Mouse (Mus musculus) heart, embryonic 11.5 days (tissue): ENCODE results near the gene Bysl. TPM values are rescaled to one million over a fixed set of nuclear protein-coding genes. Genes with fewer than 3 reads are reported as not detected.

ENCODE experiments used
- ATAC-seq: fragments of 200-750 bp; cut with Nextera tagmentation; replicated peaks from 2 replicates; pipeline ENCODE4 v1.8.0; 2017; ENCODE audit warnings: moderate library complexity; ENCODE audit not compliant: insufficient number of reproducible peaks, low FRiP score, low TSS enrichment
- H3K27ac ChIP-seq: fragments of 300-500 bp; sonication (generic); 2 replicates; pipeline ENCODE4 v1.5.1; 2014; ENCODE audit warnings: mild to moderate bottlenecking, low read depth, low read length
- H3K27me3 ChIP-seq: fragments of 300-500 bp; sonication (generic); 2 replicates; pipeline ENCODE4 v1.6.1; 2014; ENCODE audit warnings: mild to moderate bottlenecking, low read length, mixed read lengths; ENCODE audit not compliant: control insufficient read depth, insufficient read depth
- H3K36me3 ChIP-seq: fragments of 300-500 bp; sonication (generic); 2 replicates; pipeline ENCODE4 v1.6.1; 2014; ENCODE audit warnings: mild to moderate bottlenecking, low read length, moderate library complexity, mixed read lengths; ENCODE audit not compliant: control insufficient read depth, insufficient read depth
- H3K4me1 ChIP-seq: fragments of 300-500 bp; sonication (generic); 2 replicates; pipeline ENCODE4 v1.6.1; 2014; ENCODE audit warnings: low read length; ENCODE audit not compliant: control insufficient read depth, insufficient read depth
- H3K4me2 ChIP-seq: fragments of 300-500 bp; sonication (generic); 2 replicates; pipeline ENCODE4 v1.6.1; 2014; ENCODE audit warnings: mild to moderate bottlenecking, moderate library complexity
- H3K4me3 ChIP-seq: fragments of 300-500 bp; sonication (generic); 2 replicates; pipeline ENCODE4 v1.5.1; 2014; ENCODE audit warnings: low read depth, low read length
- H3K9ac ChIP-seq: fragments of 300-500 bp; sonication (generic); 2 replicates; pipeline ENCODE4 v1.6.1; 2014; ENCODE audit warnings: mild to moderate bottlenecking, low read depth, low read length, moderate library complexity
- H3K9me3 ChIP-seq: fragments of 300-500 bp; sonication (generic); replicated peaks from 2 replicates; pipeline ENCODE4 v1.6.1; 2016; ENCODE audit warnings: low read length; ENCODE audit not compliant: control insufficient read depth
- WGBS: fragments of 180-500 bp; shearing (Covaris S2); extraction: QIAGEN DNeasy Blood & Tissue Kit; methylation state at CpG from one replicate; pipeline ENCODE4 v1.1.7; 2014; ENCODE audit not compliant: insufficient replicate concordance; 5-methylcytosine and 5-hydroxymethylcytosine counted together
- polyA plus RNA-seq: library from polyadenylated mRNA; unstranded; fragments of >200 nt; fragmentation: Nextera tagmentation; extraction: Ambion mirVana; gene quantifications from 2 replicates; pipeline ENCODE4 v1.2.1, GENCODE M21; 2014

Gene Bysl
- polyA plus RNA-seq, 1 experiment from 2014 or later, result 26.8 TPM

DNA sequence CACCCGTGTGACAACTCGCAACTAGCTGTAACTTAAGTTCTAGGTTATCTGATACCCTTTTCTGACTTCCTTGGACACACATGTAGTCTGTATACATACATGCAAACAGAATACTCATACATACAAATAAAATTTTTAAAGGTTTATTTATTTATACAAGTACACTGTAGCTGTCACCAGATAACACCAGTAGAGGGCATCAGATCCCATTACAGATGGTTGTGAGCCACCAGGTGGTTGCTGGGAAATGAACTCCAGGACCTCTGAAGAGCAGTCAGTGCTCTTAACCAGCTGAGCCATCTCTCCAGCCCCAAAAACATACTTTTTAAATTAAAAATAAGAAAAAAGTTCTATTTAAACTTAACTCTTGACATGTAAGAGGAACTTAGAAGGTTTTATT is 31.7 kb upstream of the Bysl start:
- Histone ChIP-seq H3K9me3 (no peaks in the 10 kb centered on the region), H3K27ac (no peak overlapping the region), H3K9ac (no peak overlapping the region), H3K4me1 (no peaks in the 10 kb centered on the region), H3K27me3 (no peaks in the 10 kb centered on the region), H3K4me3 (no peak overlapping the region), H3K36me3 (no peaks in the 10 kb centered on the region), H3K4me2 (no peak overlapping the region)
- ATAC-seq, result no peak
- 81% methylated on average over 2 of the region's 2 CpGs for WGBS

- WGBS, result 70% methylated on average over 7 of the region's 7 CpGs
- no peak overlapping the region for H3K27ac ChIP-seq
- H3K9ac ChIP-seq, result no peak overlapping the region
- H3K27me3 ChIP-seq, result no peaks in the 10 kb centered on the region
- ATAC-seq, result no peak
- H3K4me3 ChIP-seq, result no peak overlapping the region
- H3K9me3 ChIP-seq, result no peaks in the 10 kb centered on the region
- no peak overlapping the region for H3K4me2 ChIP-seq
- H3K36me3 ChIP-seq, result no peaks in the 10 kb centered on the region
- peaks cover 15% of the 10 kb centered on the region for H3K4me1 ChIP-seq
Observed at GRCm38 (mm10) chr17:47633999-47634770, 22.9 kb upstream of the Bysl start.

DNA sequence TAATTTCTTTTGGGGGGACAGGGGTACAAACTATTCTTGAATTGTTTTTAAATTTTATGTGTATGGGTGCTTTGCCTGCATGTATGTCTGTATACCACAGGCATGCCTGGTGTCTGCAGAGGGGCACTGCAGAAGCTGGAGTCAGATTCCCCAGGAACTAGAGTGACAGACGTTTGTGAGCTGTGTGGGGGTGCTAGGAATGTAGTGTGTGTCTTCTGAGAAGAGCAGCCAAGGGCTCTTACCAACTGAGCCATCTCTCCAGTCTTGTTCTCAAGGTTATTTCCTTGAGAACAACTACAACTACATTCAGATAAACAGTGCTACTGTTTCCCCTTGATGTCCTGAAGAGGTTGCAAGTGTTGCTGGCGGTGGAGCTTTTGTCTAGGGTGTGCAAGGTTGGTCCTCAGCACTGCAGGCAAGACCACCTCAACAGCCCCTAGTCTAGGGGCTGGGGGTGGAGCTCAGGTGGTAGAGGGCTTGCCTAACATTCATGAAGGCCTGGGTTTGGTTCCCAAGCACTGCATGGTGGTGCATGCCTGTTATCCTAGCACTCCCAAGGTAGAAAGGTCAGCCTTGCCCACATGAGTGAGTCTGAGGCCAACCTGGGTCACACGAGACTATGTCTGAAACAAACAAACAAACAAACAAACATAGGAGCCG is 21.0 kb upstream of the Bysl start:
- WGBS, result 67% methylated on average over 4 of the region's 4 CpGs
- Histone ChIP-seq H3K27ac (no peak overlapping the region), H3K27me3 (no peaks in the 10 kb centered on the region), H3K4me2 (no peak overlapping the region), H3K36me3 (no peaks in the 10 kb centered on the region), H3K4me1 (peaks cover 15% of the 10 kb centered on the region), H3K9ac (no peak overlapping the region), H3K9me3 (no peaks in the 10 kb centered on the region), H3K4me3 (no peak overlapping the region)
- no peak for ATAC-seq

DNA sequence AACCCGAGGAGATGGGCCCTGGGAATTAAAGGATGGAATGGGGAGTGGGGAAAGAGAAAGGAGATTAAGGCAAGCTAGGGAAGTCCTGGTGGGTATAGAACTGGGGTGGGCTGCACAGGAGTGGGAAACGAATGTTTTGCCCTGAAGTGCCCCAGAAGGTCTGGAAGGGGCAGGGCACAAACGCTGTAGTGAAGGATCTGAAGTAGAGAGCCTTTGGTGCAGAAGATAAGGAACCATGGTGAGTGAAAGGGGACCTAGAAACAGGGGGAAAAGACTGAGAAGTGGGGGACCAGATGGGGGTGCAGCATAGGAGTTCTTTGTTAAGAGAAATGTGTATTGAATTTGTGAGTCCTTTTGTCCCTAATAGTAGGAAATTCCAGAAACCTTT is 19.4 kb upstream of the Bysl start, which contains the start of gene Usp49:
Gene Usp49 (plus strand): TSS at position 13 of the 388 bp plus-strand sequence.
- no peaks in the 10 kb centered on the region for H3K9me3 ChIP-seq
- H3K9ac ChIP-seq, result peak within 1 kb of the TSS; percentile 86
- H3K4me1 ChIP-seq, result peaks cover 15% of the 10 kb centered on the region
- H3K4me3 ChIP-seq, result peak within 1 kb of the TSS; percentile 80
- 2% methylated on average over 3 of the region's 3 CpGs for WGBS
- H3K4me2 ChIP-seq, result peak within 1 kb of the TSS; percentile 93
- H3K36me3 ChIP-seq, result no peaks in the 10 kb centered on the region
- H3K27me3 ChIP-seq, result no peaks in the 10 kb centered on the region
- H3K27ac ChIP-seq, result peak within 1 kb of the TSS; percentile 92
- ATAC-seq, result no peak

- H3K27me3 ChIP-seq, result no peaks in the 10 kb centered on the region
- peak overlapping the region; percentile 93 for H3K4me2 ChIP-seq
- under 1% methylated on average over 60 of the region's 61 CpGs for WGBS
- H3K9me3 ChIP-seq, result no peaks in the 10 kb centered on the region
- peak overlapping the region; percentile 92 for H3K27ac ChIP-seq
- peak overlapping the region; percentile 86 for H3K9ac ChIP-seq
- peak overlapping the region; percentile 80 for H3K4me3 ChIP-seq
- peaks cover 15% of the 10 kb centered on the region for H3K4me1 ChIP-seq
- ATAC-seq, result peak; percentile 50
- H3K36me3 ChIP-seq, result peaks cover 2% of the 10 kb centered on the region; the same call in 1 of the 2 replicates
Observed at GRCm38 (mm10) chr17:47629717-47630677, 18.7 kb upstream of the Bysl start.

GRCm38 (mm10) chr17:47628851-47629676 is 17.8 kb upstream of the Bysl start:
- H3K4me2 ChIP-seq, result peak overlapping the region; percentile 93
- H3K27ac ChIP-seq, result peak overlapping the region; percentile 92
- H3K4me1 ChIP-seq, result peaks cover 12% of the 10 kb centered on the region
- H3K27me3 ChIP-seq, result no peaks in the 10 kb centered on the region
- H3K4me3 ChIP-seq, result peak overlapping the region; percentile 80
- WGBS, result under 1% methylated on average over 61 of the region's 63 CpGs
- H3K9me3 ChIP-seq, result no peaks in the 10 kb centered on the region
- ATAC-seq, result peak; percentile 93
- peaks cover 8% of the 10 kb centered on the region for H3K36me3 ChIP-seq
- H3K9ac ChIP-seq, result peak overlapping the region; percentile 86

GRCm38 (mm10) chr17:47627791-47628190 is 16.5 kb upstream of the Bysl start:
- Histone ChIP-seq H3K27ac (no peak overlapping the region), H3K4me3 (peak overlapping the region; percentile 80; the same call in 1 of the 2 replicates), H3K9me3 (no peaks in the 10 kb centered on the region), H3K4me2 (peak overlapping the region; percentile 93), H3K36me3 (peaks cover 21% of the 10 kb centered on the region), H3K4me1 (peaks cover 12% of the 10 kb centered on the region), H3K9ac (no peak overlapping the region; the same call in 1 of the 2 replicates), H3K27me3 (no peaks in the 10 kb centered on the region)
- 69% methylated on average over 2 of the region's 2 CpGs for WGBS
- ATAC-seq, result no peak
